Mouse (Mus musculus): ENCODE measurements around the gene Enox1. TPM values are rescaled to one million over a fixed set of nuclear protein-coding genes. Genes with fewer than 3 reads are reported as not detected.

Gene Enox1
- total and polyA plus RNA-seq, 3 experiments: not detected

DNA sequence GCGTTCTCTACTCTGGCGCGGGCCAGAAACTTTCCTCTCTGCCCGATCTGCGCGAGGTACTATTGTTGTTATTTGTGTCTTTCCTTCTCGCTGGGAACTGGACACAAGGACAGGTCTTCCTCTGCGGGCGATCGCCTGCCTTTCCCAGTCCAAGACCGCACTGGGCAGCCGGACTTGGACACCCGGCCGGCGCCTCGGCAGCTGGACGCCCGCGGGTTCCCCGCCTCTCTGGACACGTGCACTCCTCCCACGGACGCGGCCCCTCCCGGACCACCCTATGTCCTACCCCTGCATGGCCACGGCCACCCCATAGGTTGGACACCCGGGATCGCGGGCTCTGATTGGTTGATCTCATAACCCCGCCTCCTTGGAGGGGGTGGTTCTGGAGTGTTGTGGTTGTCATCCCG lies 945 bp downstream of the Enox1 start:
- in situ Hi-C loops (cut with MboI; ENCODE audit: low pct_ligation_motif_present, low pct_unique_long_range_greater_than_20kb, low sequenced_read_pairs) (no loop called here), dilution Hi-C loops (cut with MboI; ENCODE audit: extremely low pct_ligation_motif_present, extremely low pct_unique_long_range_greater_than_20kb, low sequenced_read_pairs) (no loop called here)
- peaks cover 44% of the 10 kb centered on the region for H3K9me3 ChIP-seq (replicated peaks; ENCODE audit: low read length)
- H3K4me2 ChIP-seq (ENCODE audit: insufficient read depth, low read depth, poor library complexity, severe bottlenecking): no peak overlapping the region
- no peak overlapping the region for H3K27ac ChIP-seq (ENCODE audit: insufficient read depth, low read depth)
- DNase-seq (ENCODE audit: extremely low read depth): no peak
- no peaks in the 10 kb centered on the region for H3K79me2 ChIP-seq (replicated peaks; ENCODE audit: control insufficient read depth, extremely low read depth, insufficient read depth, poor library complexity, severe bottlenecking)
- no peak overlapping the region for H3K9ac ChIP-seq (ENCODE audit: insufficient read depth, low read depth)
- H3K27me3 ChIP-seq (replicated peaks): no peaks in the 10 kb centered on the region
- no peaks in the 10 kb centered on the region for H3K4me1 ChIP-seq (ENCODE audit: control insufficient read depth in 1 of 2, insufficient read depth in 2 of 2)
- H3K4me3 ChIP-seq (replicated peaks in 1 of 3; ENCODE audit: low read depth in 2 of 3, low read length in 2 of 3, poor library complexity in 1 of 3): no peak overlapping the region
- no peaks in the 10 kb centered on the region for H3K36me3 ChIP-seq (replicated peaks in 1 of 2; ENCODE audit: control insufficient read depth in 1 of 2, insufficient read depth in 1 of 2, low read length in 1 of 2)
- TF ChIP-seq E2F4 (IDR thresholded peaks at IDR 0.05; ENCODE audit: insufficient replicate concordance, low read depth, low read length): no peak
- no peak for TF ChIP-seq USF1 (IDR thresholded peaks at IDR 0.05; ENCODE audit: low read depth, low read length)
- TF ChIP-seq NRF1 (IDR thresholded peaks at IDR 0.05; ENCODE audit: low read depth, low read length): no peak
- TF ChIP-seq PAX5 (IDR thresholded peaks at IDR 0.05; ENCODE audit: low read length): no peak
- TF ChIP-seq EP300 (IDR thresholded peaks at IDR 0.05; ENCODE audit: low read length): no peak
- TF ChIP-seq SIN3A (IDR thresholded peaks at IDR 0.05; ENCODE audit: low read length): no peak
- no peak for TF ChIP-seq MEF2A (IDR thresholded peaks at IDR 0.05; ENCODE audit: borderline replicate concordance, low read depth, low read length)
- no peak for TF ChIP-seq IRF4 (IDR thresholded peaks at IDR 0.05; ENCODE audit: low read depth, low read length)
- no peak for TF ChIP-seq ZNF384 (IDR thresholded peaks at IDR 0.05; ENCODE audit: low read depth, low read length)

DNA sequence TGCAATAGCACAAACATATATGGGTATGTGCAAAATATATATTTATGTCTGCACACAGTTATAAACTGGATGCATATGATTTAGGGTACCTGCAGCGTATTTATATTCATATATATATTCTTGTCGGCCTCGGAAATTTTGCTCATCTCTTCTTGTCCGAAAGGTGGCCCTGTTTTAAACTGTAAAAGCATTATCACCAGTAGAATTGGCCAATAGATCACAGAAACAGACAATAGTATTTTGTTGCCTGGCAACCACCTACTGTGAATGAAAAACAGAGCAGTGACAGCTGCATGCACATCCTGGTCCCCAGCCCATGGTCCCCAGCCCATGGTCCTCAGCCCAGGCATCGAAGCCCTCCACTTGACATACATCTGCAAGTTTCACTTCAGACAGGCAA lies 2.8 kb downstream of the Enox1 start:
- Histone ChIP-seq H3K36me3 (replicated peaks in 1 of 2; ENCODE audit: control insufficient read depth in 1 of 2, insufficient read depth in 1 of 2, low read length in 1 of 2) (no peaks in the 10 kb centered on the region), H3K9ac (ENCODE audit: insufficient read depth, low read depth) (no peak overlapping the region), H3K4me3 (replicated peaks in 1 of 3; ENCODE audit: low read depth in 2 of 3, low read length in 2 of 3, poor library complexity in 1 of 3) (no peak overlapping the region), H3K79me2 (replicated peaks; ENCODE audit: control insufficient read depth, extremely low read depth, insufficient read depth, poor library complexity, severe bottlenecking) (no peaks in the 10 kb centered on the region), H3K27me3 (replicated peaks) (no peaks in the 10 kb centered on the region), H3K9me3 (replicated peaks; ENCODE audit: low read length) (peaks cover 52% of the 10 kb centered on the region), H3K4me2 (ENCODE audit: insufficient read depth, low read depth, poor library complexity, severe bottlenecking) (no peak overlapping the region), H3K27ac (ENCODE audit: insufficient read depth, low read depth) (no peak overlapping the region), H3K4me1 (ENCODE audit: control insufficient read depth in 1 of 2, insufficient read depth in 2 of 2) (no peaks in the 10 kb centered on the region)
- no peak for DNase-seq (ENCODE audit: extremely low read depth)
- TF ChIP-seq ZNF384 (IDR thresholded peaks at IDR 0.05; ENCODE audit: low read depth, low read length) (no peak), ELF1 (IDR thresholded peaks at IDR 0.05; ENCODE audit: low read depth, low read length) (no peak), MXI1 (IDR thresholded peaks at IDR 0.05; ENCODE audit: low read depth, low read length) (no peak), RCOR1 (conservative IDR thresholded peaks at IDR 0.05; ENCODE audit: low read depth, low read length) (no peak), TBP (conservative IDR thresholded peaks at IDR 0.05; ENCODE audit: low read depth, low read length) (no peak), MAX (IDR thresholded peaks at IDR 0.05; ENCODE audit: low read length) (no peak), SMC3 (IDR thresholded peaks at IDR 0.05; ENCODE audit: low read depth, low read length) (no peak), EP300 (IDR thresholded peaks at IDR 0.05; ENCODE audit: low read length) (no peak), MYC (IDR thresholded peaks at IDR 0.05; ENCODE audit: low read depth, low read length) (no peak), POLR2AphosphoS2 (IDR thresholded peaks at IDR 0.05; ENCODE audit: low read depth, low read length) (no peak)
- dilution Hi-C loops (cut with MboI; ENCODE audit: extremely low pct_ligation_motif_present, extremely low pct_unique_long_range_greater_than_20kb, low sequenced_read_pairs): no loop called here
- in situ Hi-C loops (cut with MboI; ENCODE audit: low pct_ligation_motif_present, low pct_unique_long_range_greater_than_20kb, low sequenced_read_pairs): no loop called here
